Mouse (Mus musculus): ENCODE data around the gene Pibf1.

Gene Pibf1

DNA sequence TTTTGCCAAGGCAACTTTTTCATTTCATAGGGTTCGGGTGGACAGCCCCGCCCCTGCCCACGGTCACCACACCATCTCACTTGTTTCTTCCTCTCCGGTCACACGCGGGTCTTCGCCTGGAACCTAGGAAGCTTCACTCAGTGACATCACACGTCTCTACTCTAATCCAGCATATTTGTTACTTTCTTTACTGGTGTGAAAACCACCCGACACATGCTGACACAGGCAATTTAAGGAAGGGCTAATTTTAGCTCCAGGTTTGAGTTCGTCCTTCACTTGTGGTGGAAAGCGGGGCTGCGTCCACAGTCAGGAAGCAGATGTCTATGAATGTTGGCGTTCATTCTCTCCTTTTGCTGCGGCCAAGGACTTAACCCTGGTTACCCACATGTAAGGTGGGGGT lies 166.6 kb downstream of the Pibf1 start:
- no peak for DNase-seq (ENCODE audit: low spot score in 2 of 2)

DNA sequence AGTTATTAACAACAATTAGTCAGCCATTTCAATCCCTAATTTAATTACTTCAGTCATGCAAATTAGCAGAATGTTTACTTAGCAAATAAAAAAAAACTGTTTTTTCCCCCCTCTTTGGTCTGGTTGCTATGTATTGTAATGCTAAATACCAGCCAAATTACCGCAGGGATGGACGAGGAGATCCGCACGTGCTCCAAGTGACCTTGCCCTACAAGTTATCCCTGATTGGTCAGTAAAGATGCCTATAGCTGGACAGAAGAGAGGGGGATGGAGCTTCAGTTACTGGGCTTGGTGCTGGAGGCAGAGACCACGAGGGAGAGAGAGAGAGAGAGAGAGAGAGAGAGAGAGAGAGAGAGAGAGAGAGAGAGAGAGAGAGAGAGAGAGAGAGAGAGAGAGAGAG lies 167.5 kb downstream of the Pibf1 start:
- no peak for DNase-seq (ENCODE audit: low spot score in 2 of 2)

DNA sequence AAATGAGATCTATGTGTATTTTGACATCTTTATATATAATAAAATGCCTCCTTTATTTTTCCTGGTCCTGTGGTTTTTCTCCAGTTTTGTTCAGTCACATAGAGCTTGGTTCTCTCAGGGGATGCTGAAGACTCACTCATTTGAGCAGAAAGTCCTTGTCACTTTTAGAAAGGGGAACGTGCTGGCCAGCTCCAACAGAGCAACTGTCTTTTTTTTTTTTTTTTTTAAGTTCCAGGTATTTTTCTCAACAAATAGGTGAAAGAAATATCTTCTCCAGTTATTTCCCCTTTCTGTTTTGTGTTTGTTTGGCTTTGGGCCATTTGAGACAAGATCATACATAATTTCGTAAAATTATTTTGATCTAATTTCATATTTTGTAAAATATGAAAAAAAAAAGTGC lies 174.8 kb downstream of the Pibf1 start:
- DNase-seq (ENCODE audit: low spot score in 2 of 2), result no peak

DNA sequence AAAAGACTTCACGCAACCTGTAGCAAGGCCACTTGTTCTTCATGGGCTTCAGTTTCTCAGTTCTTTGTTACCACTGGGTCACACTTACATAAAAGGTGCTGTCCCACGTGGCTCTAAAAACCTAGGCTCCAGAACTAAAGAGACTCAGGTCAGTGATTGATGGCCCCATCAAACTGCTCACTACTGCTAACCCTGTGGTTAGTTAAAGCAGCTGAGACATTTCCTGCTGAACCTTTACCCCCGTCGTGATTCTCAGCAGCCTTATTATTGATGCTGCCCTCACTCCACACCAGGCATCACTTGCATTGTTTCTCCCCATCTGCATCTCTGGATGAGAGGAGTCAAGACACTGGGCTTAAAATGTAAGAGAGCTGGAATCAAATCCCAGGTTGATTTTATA lies 176.6 kb downstream of the Pibf1 start:
- DNase-seq (ENCODE audit: low spot score in 2 of 2), result no peak

DNA sequence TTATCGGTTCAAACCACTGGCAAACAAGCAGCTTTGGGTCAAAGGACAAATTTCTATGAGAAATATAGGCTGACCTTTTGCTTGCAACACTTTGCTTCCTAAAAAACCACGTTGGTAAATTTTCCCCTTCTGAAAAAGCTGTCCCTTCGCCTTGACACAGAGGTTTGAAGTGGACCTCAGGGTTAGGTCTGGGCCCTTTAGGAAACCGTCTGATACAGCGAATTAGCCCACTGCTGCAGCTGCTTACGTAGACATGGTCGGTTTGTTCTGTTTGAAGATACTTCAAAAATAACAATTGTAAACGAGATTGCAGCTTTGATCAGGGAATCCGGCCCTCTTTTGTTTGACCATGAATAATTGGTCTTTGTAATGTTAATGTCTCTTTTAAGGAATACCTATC lies 179.1 kb downstream of the Pibf1 start:
- no peak for DNase-seq (ENCODE audit: low spot score in 2 of 2)

DNA sequence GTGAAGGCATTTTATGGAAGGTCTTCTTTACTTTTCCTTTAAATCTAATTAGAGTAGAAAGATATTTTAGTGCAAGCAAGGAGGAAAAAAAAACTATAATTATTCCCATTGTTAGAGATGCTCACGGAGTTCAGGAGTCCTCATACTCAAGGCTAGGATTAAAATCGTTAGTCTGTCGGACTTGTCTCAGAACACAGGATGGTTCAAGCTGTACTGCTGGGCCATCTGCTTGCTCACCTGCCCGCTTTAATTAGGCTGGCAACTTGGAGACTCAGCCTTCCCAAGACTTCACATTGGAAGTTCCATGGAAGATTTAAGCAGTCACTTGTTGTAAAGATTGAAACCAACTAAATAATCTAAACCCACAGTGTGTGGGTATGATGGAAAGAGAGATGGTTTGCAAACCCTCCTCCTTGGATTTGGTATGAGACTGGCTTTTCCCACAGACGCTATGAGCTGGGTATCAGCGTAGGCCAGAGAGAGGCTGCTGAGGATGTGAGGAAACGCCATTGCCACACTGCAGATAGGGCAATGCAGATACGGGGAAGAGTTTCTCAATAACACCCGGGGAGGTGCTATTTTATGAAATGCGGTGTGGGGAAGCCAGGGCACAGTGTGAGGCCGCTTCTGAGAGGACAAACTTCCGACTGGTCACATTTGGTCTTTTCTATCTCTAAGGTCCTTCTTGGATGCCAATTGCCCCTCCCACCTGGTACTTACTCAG lies 179.7 kb downstream of the Pibf1 start:
- peak in 1 of 2 experiments; percentile 12 for DNase-seq (ENCODE audit: low spot score in 2 of 2)

- no peak for DNase-seq (ENCODE audit: low spot score in 2 of 2)
Measured at GRCm38 (mm10) chr14:99280399-99280798, 181.2 kb downstream of the Pibf1 start.

- no peak for DNase-seq (ENCODE audit: low spot score in 2 of 2)
Measured at GRCm38 (mm10) chr14:99280825-99281433, 181.7 kb downstream of the Pibf1 start.

DNA sequence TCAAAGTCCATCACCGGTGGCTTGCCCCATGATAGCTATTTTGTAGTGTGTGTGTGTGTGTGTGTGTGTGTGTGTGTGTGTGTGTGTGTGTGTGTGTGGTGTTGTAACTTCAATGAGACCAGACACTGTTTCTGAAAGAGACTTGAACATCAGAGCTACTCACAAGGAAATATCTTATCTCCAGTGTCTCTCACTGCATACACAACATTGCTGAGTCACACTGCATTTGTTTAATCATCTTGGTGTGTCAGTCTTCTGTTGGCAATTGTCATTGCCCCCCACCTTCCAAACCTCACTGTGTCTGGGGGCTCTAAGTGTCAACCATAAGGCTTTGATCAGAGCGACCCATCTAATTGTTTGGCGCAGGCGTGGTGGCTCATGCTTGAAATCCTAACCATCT lies 186.3 kb downstream of the Pibf1 start:
- no peak for DNase-seq (ENCODE audit: low spot score in 2 of 2)

- DNase-seq (ENCODE audit: low spot score in 2 of 2), result no peak
Measured at GRCm38 (mm10) chr14:99292176-99292575, 193.0 kb downstream of the Pibf1 start.

DNA sequence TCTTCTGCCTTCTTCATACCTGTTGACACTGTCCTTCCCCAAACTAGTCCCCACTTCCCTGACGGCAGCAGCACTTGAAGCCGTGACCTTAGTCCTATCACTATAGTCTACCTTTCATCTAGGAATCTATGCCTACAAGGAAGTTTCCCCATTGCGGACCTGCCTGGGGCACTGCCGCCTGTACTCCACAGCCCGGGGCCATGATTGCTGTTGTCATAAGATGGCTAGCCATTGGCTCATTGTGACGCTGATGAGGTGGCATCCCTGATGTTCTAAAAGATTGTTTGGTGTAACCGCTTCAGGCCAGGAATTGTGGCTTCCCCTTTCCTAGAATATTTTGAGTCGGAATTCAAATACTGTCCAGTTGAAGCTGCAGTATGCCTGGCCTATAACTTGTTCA lies 195.2 kb downstream of the Pibf1 start:
- DNase-seq (ENCODE audit: low spot score in 2 of 2), result no peak

GRCm38 (mm10) chr14:99295606-99296341 lies 196.6 kb downstream of the Pibf1 start:
- DNase-seq (ENCODE audit: low spot score in 2 of 2), result no peak

GRCm38 (mm10) chr14:99298385-99299021 lies 199.3 kb downstream of the Pibf1 start, which contains the start of gene Klf5:
Klf5 (plus strand) TSS chr14:99298691.
- DNase-seq (ENCODE audit: low spot score in 2 of 2), result peak; percentile 76 to 78

DNA sequence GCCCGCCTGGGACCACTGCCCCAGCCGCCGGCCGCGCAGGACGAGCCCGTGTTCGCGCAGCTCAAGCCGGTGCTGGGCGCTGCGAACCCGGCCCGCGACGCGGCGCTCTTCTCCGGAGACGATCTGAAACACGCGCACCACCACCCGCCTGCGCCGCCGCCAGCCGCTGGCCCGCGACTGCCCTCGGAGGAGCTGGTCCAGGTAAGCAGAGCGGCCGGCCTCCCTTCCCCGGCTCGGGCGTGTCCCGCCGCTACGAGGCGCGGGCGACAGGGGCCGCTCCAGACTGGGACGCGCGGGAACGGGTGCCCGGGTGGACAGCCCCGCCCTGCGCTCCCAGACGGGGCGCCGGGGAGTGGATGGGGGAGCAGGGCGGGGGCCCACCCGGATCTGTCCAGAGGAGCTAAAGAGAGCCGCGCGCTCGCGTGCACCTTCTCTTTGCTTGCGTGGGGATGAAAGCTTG lies 199.8 kb downstream of the Pibf1 start:
- peak; percentile 33 to 43 for DNase-seq (ENCODE audit: low spot score in 2 of 2)

- no peak for DNase-seq (ENCODE audit: low spot score in 2 of 2)
Measured at GRCm38 (mm10) chr14:99299701-99300191, 200.5 kb downstream of the Pibf1 start.

GRCm38 (mm10) chr14:99301472-99301871 lies 202.2 kb downstream of the Pibf1 start:
- no peak for DNase-seq (ENCODE audit: low spot score in 2 of 2)
